Mouse (Mus musculus) liver, embryonic 11.5 days (tissue): ENCODE measurements around the gene Hjurp. TPM values are rescaled to one million over a fixed set of nuclear protein-coding genes. Genes with fewer than 3 reads are reported as not detected.
"Not testable (repeated sequence)": the region's sequence is repeated elsewhere in the genome, so short reads cannot be mapped to it uniquely, and the experiment has no call there.

Experiments
- ATAC-seq: fragments of 200-750 bp; cut with Nextera tagmentation; replicated peaks from 2 replicates; pipeline ENCODE4 v1.8.0; 2017; ENCODE audit warnings: moderate number of reproducible peaks, mild to moderate bottlenecking, moderate TSS enrichment, moderate library complexity; ENCODE audit not compliant: low FRiP score
- DNase-seq: peaks from one replicate; pipeline ENCODE4 v3.0.0-alpha.2; 2017; ENCODE audit warnings: low spot score
- H3K27ac ChIP-seq: fragments of 300-500 bp; sonication (generic); 2 replicates; pipeline ENCODE4 v1.5.1; 2014; ENCODE audit warnings: mild to moderate bottlenecking, low read depth, low read length, control low read depth
- H3K27me3 ChIP-seq: fragments of 300-500 bp; sonication (generic); replicated peaks from 2 replicates; pipeline ENCODE4 v1.6.1; 2014; ENCODE audit warnings: low read length, mixed read lengths; ENCODE audit not compliant: control insufficient read depth, insufficient read depth
- H3K36me3 ChIP-seq: fragments of 300-500 bp; sonication (generic); 2 replicates; pipeline ENCODE4 v1.6.1; 2014; ENCODE audit warnings: mild to moderate bottlenecking, low read length, moderate library complexity, mixed read lengths; ENCODE audit not compliant: control insufficient read depth, insufficient read depth
- H3K4me1 ChIP-seq: fragments of 300-500 bp; sonication (generic); replicated peaks from 2 replicates; pipeline ENCODE4 v1.6.1; 2014; ENCODE audit warnings: low read length, mixed read lengths; ENCODE audit not compliant: control insufficient read depth, insufficient read depth
- H3K4me2 ChIP-seq: fragments of 300-500 bp; sonication (generic); 2 replicates; pipeline ENCODE4 v1.6.1; 2014; ENCODE audit warnings: mild to moderate bottlenecking, control low read depth, moderate library complexity
- H3K4me3 ChIP-seq: fragments of 300-500 bp; sonication (generic); 2 replicates; pipeline ENCODE4 v1.5.1; 2014; ENCODE audit warnings: low read depth, low read length, control low read depth
- H3K9ac ChIP-seq: fragments of 300-500 bp; sonication (generic); 2 replicates; pipeline ENCODE4 v1.6.1; 2014; ENCODE audit warnings: low read depth, low read length, control low read depth
- H3K9me3 ChIP-seq: fragments of 300-500 bp; sonication (generic); 2 replicates; pipeline ENCODE4 v1.6.1; 2016; ENCODE audit warnings: low read length, inconsistent platforms, mixed read lengths; ENCODE audit not compliant: control insufficient read depth
- WGBS: fragments of 180-500 bp; shearing (Covaris S2); extraction: QIAGEN DNeasy Blood & Tissue Kit; methylation state at CpG from one replicate; pipeline ENCODE4 v1.1.7; 2014; 5-methylcytosine and 5-hydroxymethylcytosine counted together
- polyA plus RNA-seq: library from polyadenylated mRNA; unstranded; fragments of >200 nt; fragmentation: Nextera tagmentation; extraction: Ambion mirVana; gene quantifications from 2 replicates; pipeline ENCODE4 v1.2.1, GENCODE M21; 2014

Gene Hjurp
- polyA plus RNA-seq, 1 experiment from 2014 or later = 168 TPM

DNA sequence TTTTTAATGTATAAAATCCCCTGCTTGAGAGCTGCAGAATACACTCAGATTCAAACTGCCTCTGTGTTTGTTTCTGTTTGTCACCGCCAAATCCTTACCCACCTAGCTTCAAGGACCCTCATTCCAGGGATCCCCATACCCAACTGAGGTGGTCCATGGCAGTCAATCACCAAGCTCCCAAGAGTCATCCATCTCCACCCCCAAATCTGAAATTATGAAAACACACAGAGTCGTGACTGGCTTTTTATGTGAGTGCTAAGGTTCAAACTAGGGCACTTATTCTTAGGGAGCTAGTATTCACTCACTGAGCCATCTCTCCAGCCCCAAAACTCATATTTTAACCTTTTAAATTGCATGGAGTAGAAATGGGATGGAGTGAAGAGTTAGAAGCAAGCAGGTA is 52.1 kb downstream of the Hjurp start:
- H3K4me1 ChIP-seq, H3K36me3 ChIP-seq, H3K27me3 ChIP-seq, ATAC-seq, H3K4me3 ChIP-seq, H3K4me2 ChIP-seq, H3K9ac ChIP-seq, H3K27ac ChIP-seq: not testable (repeated sequence)
- 36% methylated on average over 2 of the region's 2 CpGs for WGBS
- H3K9me3 ChIP-seq = peaks cover 52% of the 10 kb centered on the region
- peak; percentile 30 for DNase-seq

DNA sequence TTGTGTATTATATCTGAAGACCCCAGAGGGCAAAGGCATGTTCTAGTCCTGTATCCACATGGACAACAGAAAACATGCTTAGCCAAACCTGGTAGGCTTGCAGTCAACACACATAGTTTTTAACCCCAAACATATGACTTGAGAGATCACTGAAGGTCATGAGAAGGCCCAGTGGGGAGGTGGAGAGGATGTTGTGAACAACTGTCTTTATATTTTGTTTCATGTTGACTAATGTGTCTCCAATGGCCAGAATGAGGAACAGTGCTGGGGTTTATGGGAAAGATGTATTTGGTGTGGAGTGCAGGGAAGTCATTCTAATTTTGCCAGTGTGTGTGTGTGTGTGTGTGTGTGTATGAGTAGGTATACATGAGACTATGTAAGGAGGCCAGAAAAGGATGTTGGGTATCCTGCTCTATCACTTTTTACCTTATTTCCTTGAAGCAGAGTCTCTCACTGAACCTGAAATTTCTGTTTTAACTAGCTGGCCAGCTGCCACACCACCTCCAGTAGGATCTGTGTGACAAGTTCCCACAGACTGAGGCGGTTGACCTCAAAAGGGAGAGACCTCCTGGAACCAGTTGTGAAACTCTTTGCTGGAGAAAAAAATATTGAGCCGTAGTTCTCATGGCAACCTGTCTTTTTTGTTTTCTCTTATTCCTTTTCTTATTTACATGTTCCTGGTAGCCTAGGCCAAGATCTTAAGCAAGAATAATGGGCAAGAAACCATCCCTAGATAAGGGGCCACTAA is 53.2 kb downstream of the Hjurp start:
- H3K9me3 ChIP-seq = peaks cover 41% of the 10 kb centered on the region
- H3K36me3 ChIP-seq = no peaks in the 10 kb centered on the region
- H3K27ac ChIP-seq = no peak overlapping the region
- no peak overlapping the region for H3K4me3 ChIP-seq
- H3K9ac ChIP-seq = no peak overlapping the region
- H3K27me3 ChIP-seq = no peaks in the 10 kb centered on the region
- ATAC-seq (no peak), DNase-seq (peak; percentile 38)
- H3K4me2 ChIP-seq = no peak overlapping the region
- H3K4me1 ChIP-seq = no peaks in the 10 kb centered on the region
- WGBS = 57% methylated on average over 2 of the region's 2 CpGs

DNA sequence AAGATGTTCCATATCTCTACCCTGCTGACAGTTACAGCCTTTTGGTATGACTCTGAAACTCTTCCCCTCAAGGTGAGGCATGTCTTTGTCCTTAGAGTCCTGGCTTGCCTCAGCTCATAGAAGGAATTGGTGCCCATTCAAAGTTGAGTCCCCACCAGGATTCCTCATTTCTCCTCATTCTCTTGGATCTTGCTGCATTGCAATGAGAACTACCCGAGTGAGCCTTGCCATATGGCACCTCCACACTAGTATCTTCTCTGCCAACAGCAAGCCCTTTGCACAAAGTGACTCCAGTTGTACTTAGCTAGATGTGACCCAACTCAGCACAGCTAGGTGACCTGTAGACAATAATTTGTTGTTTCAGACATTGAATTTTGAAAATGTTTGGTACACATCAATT is 53.8 kb downstream of the Hjurp start:
- no peak overlapping the region for H3K27ac ChIP-seq
- no peak overlapping the region for H3K9ac ChIP-seq
- DNase-seq = peak; percentile 46
- H3K4me3 ChIP-seq = no peak overlapping the region
- no peaks in the 10 kb centered on the region for H3K36me3 ChIP-seq
- 41% methylated on average over 1 of the region's 1 CpGs for WGBS
- ATAC-seq = no peak
- peaks cover 34% of the 10 kb centered on the region for H3K9me3 ChIP-seq
- no peak overlapping the region for H3K4me2 ChIP-seq
- H3K27me3 ChIP-seq = no peaks in the 10 kb centered on the region
- H3K4me1 ChIP-seq = no peaks in the 10 kb centered on the region

DNA sequence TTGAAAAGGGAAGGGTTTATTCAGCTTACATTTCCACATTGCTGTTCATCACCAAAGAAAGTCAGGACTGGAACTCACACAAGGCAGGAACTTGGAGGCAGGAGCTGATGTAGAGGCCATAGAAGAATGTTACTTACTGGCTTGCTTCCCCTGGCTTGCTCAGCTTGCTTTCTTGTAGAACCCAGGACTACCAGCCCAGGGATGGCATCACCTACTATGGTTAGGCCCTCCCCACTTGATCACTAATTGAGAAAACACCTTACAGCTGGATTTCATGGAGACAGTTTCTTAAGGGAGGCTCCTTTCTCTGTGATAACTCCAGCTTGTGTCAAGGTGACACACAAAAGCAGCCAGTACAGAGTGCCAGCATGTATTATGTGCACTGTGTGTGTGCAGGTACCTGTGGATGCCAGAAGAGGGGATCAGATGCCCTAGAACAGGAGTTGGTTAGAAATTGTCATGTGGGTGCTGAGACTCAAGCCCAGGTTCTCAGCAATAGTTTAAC is 54.4 kb downstream of the Hjurp start:
- H3K27me3 ChIP-seq, H3K9ac ChIP-seq, ATAC-seq, H3K4me3 ChIP-seq, H3K27ac ChIP-seq, H3K4me2 ChIP-seq, H3K36me3 ChIP-seq, H3K4me1 ChIP-seq: not testable (repeated sequence)
- peak; percentile 33 for DNase-seq
- H3K9me3 ChIP-seq = peaks cover 29% of the 10 kb centered on the region

DNA sequence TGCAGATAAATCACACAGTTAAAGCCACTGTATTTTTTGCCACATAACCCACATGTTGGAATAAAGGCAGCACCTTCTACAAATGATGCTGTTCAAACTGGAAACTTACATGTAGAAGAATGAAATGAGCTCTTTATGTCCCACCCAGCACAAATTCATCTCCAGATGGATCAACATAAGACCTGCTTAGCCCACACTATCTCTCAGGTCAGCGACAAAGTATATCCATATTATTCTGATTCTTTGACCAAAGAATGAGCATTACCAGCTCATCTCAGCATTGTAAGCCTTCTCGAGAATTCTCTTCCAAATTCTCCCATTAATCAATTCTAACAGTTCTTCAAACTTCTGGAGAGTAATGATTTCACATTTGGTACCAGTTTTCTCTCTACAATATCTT is 55.2 kb downstream of the Hjurp start:
- DNase-seq (no peak), ATAC-seq (no peak)
- 41% methylated on average over 2 of the region's 2 CpGs for WGBS
- Histone ChIP-seq H3K27me3 (no peaks in the 10 kb centered on the region), H3K27ac (no peak overlapping the region), H3K4me3 (no peak overlapping the region), H3K9ac (no peak overlapping the region), H3K36me3 (no peaks in the 10 kb centered on the region), H3K9me3 (peaks cover 27% of the 10 kb centered on the region), H3K4me2 (no peak overlapping the region), H3K4me1 (no peaks in the 10 kb centered on the region)

DNA sequence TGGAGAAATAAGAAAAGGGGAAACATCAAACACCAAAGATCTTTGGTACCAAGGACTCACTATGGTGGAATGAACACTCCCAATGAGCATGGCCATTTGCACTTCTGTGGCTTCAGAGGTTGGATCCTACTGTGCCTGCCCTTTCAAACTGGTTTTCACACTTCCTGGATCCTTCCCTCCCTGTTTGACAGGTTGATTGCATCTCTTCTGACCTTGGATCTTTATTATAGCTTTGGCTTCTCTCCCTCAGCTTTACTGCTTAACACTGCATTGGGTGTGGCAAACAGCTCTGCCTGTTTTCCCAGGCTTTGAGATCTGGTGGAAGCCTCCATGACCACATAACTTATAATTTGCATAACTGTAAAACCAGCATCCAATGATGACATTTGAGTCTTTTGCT is 57.1 kb downstream of the Hjurp start:
- H3K4me2 ChIP-seq = no peak overlapping the region
- no peak overlapping the region for H3K9ac ChIP-seq
- no peak overlapping the region for H3K4me3 ChIP-seq
- no peak for ATAC-seq
- no peaks in the 10 kb centered on the region for H3K27me3 ChIP-seq
- DNase-seq = peak; percentile 40
- peaks cover 25% of the 10 kb centered on the region for H3K9me3 ChIP-seq
- no peaks in the 10 kb centered on the region for H3K36me3 ChIP-seq
- H3K4me1 ChIP-seq = no peaks in the 10 kb centered on the region
- H3K27ac ChIP-seq = no peak overlapping the region

DNA sequence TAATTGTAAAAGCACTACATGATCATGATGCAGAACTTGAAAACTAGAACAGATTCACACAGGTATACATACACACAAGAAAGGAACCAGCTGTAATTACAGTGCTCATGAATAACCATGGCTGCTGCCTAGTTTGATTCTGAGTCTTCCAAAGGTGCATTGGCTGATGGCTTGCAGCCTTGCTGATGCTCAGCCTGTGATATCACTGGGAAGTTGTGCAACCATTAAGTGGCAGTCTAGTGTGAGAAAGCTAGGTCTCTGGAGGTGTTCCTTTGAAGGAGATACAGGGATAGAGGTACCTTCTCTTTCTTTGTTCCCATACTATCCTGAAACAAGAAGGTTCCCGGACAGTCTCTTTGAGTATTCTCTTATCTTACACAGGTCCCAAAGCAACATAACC is 58.4 kb downstream of the Hjurp start:
- peak; percentile 30 for DNase-seq
- no peak for ATAC-seq
- Histone ChIP-seq H3K27me3 (no peaks in the 10 kb centered on the region), H3K9me3 (peaks cover 34% of the 10 kb centered on the region), H3K36me3 (no peaks in the 10 kb centered on the region), H3K4me1 (no peaks in the 10 kb centered on the region), H3K4me2 (no peak overlapping the region), H3K27ac (no peak overlapping the region), H3K4me3 (no peak overlapping the region), H3K9ac (no peak overlapping the region)
- WGBS = 20% methylated on average over 1 of the region's 1 CpGs

DNA sequence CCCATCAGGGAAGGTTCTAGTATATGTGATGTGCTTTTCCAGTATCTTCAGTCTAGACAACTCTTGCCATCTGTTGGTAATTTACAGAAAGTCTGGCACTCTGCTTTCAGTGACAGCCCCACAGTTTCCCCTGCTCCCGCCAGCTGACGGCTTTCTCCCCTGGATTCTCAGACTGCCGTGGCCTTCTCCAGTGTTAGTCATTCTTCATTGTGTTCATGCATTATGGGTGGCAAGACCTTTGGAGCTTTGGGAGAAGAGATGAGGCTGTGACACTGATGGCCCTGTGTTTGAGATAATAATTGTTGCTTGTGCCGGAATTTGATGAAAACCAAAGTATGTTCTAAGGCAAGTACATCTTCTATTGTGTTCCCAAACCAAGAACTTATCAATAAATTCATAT is 58.8 kb downstream of the Hjurp start:
- H3K27me3 ChIP-seq = no peaks in the 10 kb centered on the region
- peaks cover 38% of the 10 kb centered on the region for H3K9me3 ChIP-seq
- H3K9ac ChIP-seq = no peak overlapping the region
- no peak overlapping the region for H3K4me2 ChIP-seq
- no peaks in the 10 kb centered on the region for H3K4me1 ChIP-seq
- no peak overlapping the region for H3K4me3 ChIP-seq
- no peaks in the 10 kb centered on the region for H3K36me3 ChIP-seq
- DNase-seq (peak; percentile 37), ATAC-seq (no peak)
- 49% methylated on average over 4 of the region's 4 CpGs for WGBS
- no peak overlapping the region for H3K27ac ChIP-seq

DNA sequence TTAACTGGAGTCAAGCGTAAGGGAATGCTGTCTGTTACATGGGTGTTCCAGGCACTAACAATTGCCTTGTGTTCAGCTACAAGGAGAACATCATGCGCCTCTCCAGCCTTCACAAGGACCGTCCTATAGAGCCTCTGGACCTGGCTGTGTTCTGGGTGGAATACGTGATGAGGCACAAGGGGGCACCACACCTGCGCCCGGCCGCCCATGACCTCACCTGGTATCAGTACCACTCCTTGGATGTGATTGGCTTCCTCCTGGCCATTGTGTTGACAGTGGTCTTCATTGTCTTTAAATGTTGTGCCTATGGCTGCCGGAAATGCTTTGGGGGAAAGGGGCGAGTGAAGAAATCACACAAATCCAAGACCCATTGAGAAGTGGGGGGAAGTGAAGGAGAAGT is 59.4 kb downstream of the Hjurp start:
- 72% methylated on average over 9 of the region's 9 CpGs for WGBS
- H3K4me1 ChIP-seq = no peaks in the 10 kb centered on the region
- no peak overlapping the region for H3K4me3 ChIP-seq
- no peaks in the 10 kb centered on the region for H3K27me3 ChIP-seq
- no peak overlapping the region for H3K27ac ChIP-seq
- H3K9ac ChIP-seq = no peak overlapping the region
- peak; percentile 46 for DNase-seq
- H3K36me3 ChIP-seq = no peaks in the 10 kb centered on the region
- no peak overlapping the region for H3K4me2 ChIP-seq
- H3K9me3 ChIP-seq = peaks cover 44% of the 10 kb centered on the region
- no peak for ATAC-seq
